Mouse (Mus musculus): Measurements from ENCODE around the gene Vmn1r101. TPM values are rescaled to one million over a fixed set of nuclear protein-coding genes. Genes with fewer than 3 reads are reported as not detected.
"Not testable (repeated sequence)": the region's sequence is repeated elsewhere in the genome, so short reads cannot be mapped to it uniquely, and the experiment has no call there.

The Vmn1r101 gene
- polyA plus RNA-seq (2016; fragmentation: Nextera tagmentation; extraction: Ambion mirVana), result not detected in 2 replicates

DNA sequence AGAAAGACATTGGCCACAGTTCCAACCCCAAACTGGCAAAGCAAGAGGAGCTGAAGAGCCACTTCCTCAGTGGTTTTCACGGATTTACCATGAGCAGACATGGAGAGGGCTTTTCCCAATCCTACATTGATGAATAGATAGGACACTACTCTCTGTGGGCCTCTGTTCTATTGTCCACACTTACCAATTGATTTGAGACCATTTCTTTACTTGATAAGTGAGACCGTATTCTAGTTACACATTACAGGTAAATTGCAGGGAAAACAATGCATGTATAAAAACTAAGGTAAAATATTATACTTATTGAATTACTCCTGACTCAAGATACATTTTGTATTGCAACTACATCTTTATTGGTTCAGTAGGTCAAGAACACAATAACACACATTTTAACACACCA, at the start of gene Vmn1r101:
Vmn1r101 (minus strand) TSS at position 101 of the 400 bp plus-strand sequence.
- not testable (repeated sequence) for H3K27me3 ChIP-seq (replicated peaks); H3K9ac ChIP-seq; ATAC-seq

DNA sequence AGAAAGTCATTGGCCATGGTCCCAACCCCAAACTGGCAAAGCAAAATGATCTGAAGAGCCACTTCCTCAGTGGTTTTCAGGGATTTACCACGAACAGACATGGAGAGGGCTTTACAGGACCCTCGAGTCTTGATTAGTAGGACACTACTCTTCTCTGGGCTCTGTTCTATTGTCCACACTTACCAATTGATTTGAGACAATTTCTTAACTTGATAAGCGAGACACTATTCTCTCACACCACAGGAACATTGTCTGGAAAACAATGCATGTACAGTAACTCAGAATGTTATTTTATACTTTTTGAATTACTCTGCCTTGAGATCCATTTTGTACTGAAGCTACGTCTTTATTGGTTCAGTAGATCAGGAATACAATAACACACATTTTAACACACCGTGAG, 32.4 kb upstream of the Vmn1r101 start, which contains the start of gene Gm10670:
Gm10670 (minus strand) TSS at position 101 of the 400 bp plus-strand sequence.
- not testable (repeated sequence) for H3K4me3 ChIP-seq; H3K9me3 ChIP-seq (replicated peaks); H3K9ac ChIP-seq; H3K27me3 ChIP-seq (replicated peaks); H3K36me3 ChIP-seq; H3K4me1 ChIP-seq; H3K4me2 ChIP-seq; ATAC-seq; H3K27ac ChIP-seq
- WGBS (ENCODE audit: insufficient replicate concordance), result no CpG with 5 or more reads among the region's 5 CpGs

More for the DNA sequence above, at the start of gene Vmn1r101:
- not testable (repeated sequence) for H3K4me2 ChIP-seq; H3K9me3 ChIP-seq (replicated peaks); H3K27ac ChIP-seq; H3K4me3 ChIP-seq; H3K36me3 ChIP-seq; H3K4me1 ChIP-seq
- WGBS (ENCODE audit: insufficient replicate concordance), result no CpG with 5 or more reads among the region's 2 CpGs

DNA sequence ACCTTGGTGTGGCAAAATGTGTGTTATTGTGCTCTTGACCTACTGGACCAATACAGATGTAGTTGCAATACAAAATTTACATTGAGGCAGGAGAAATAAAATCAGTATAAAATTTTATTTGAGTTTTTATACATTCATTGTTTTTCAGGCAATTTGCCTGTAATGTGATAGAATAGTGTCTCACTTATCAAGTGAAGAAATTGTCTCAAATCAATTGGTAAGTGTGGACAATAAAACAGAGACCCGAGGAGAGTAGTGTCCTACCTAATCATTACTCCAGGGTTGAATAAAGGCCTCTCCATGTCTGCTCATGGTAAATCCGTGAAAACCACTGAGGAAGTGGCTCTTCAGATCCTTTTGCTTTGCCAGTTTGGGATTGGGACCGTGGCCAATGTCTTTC, 24.8 kb downstream of the Vmn1r101 start, which contains the start of gene Vmn1r100:
Vmn1r100 (plus strand) TSS at position 301 of the 400 bp plus-strand sequence.
- not testable (repeated sequence) for H3K27ac ChIP-seq; ATAC-seq; H3K9me3 ChIP-seq (replicated peaks); H3K9ac ChIP-seq; H3K4me1 ChIP-seq; H3K4me3 ChIP-seq; H3K4me2 ChIP-seq; H3K27me3 ChIP-seq (replicated peaks); H3K36me3 ChIP-seq
- no CpG with 5 or more reads among the region's 3 CpGs for WGBS (ENCODE audit: insufficient replicate concordance)

Other genes with a start within 250 kb of the Vmn1r101 start
- not detected in 2 replicates for gene Vmn1r95, start 248.9 kb downstream of the Vmn1r101 start, polyA plus RNA-seq (2016; fragmentation: Nextera tagmentation; extraction: Ambion mirVana)
- gene Gm6164, start 237.0 kb downstream of the Vmn1r101 start, polyA plus RNA-seq (2016; fragmentation: Nextera tagmentation; extraction: Ambion mirVana), result not detected in 2 replicates
- gene Gm4498, start 208.8 kb downstream of the Vmn1r101 start, polyA plus RNA-seq (2016; fragmentation: Nextera tagmentation; extraction: Ambion mirVana), result not detected in 2 replicates
- gene Gm5890, start 179.8 kb downstream of the Vmn1r101 start, polyA plus RNA-seq (2016; fragmentation: Nextera tagmentation; extraction: Ambion mirVana), result not detected in 2 replicates
- gene Gm4133, start 108.5 kb downstream of the Vmn1r101 start, polyA plus RNA-seq (2016; fragmentation: Nextera tagmentation; extraction: Ambion mirVana), result not detected in 2 replicates
- gene Gm5728, start 67.2 kb downstream of the Vmn1r101 start, polyA plus RNA-seq (2016; fragmentation: Nextera tagmentation; extraction: Ambion mirVana), result not detected in 2 replicates
- gene Vmn1r100, start 24.7 kb downstream of the Vmn1r101 start, polyA plus RNA-seq (2016; fragmentation: Nextera tagmentation; extraction: Ambion mirVana), result not detected in 2 replicates
- gene Gm10670, start 32.3 kb upstream of the Vmn1r101 start, polyA plus RNA-seq (2016; fragmentation: Nextera tagmentation; extraction: Ambion mirVana), result not detected in 2 replicates
- gene Vmn1r103, start 67.9 kb upstream of the Vmn1r101 start, polyA plus RNA-seq (2016; fragmentation: Nextera tagmentation; extraction: Ambion mirVana), result not detected in 2 replicates
- not detected in 2 replicates for gene Vmn1r104, start 91.2 kb upstream of the Vmn1r101 start, polyA plus RNA-seq (2016; fragmentation: Nextera tagmentation; extraction: Ambion mirVana)
- not detected in 2 replicates for gene Gm5726, start 103.2 kb upstream of the Vmn1r101 start, polyA plus RNA-seq (2016; fragmentation: Nextera tagmentation; extraction: Ambion mirVana)
- gene Gm4141, start 133.6 kb upstream of the Vmn1r101 start, polyA plus RNA-seq (2016; fragmentation: Nextera tagmentation; extraction: Ambion mirVana), result not detected in 2 replicates
- not detected in 2 replicates for gene Gm4513, start 156.4 kb upstream of the Vmn1r101 start, polyA plus RNA-seq (2016; fragmentation: Nextera tagmentation; extraction: Ambion mirVana)
- gene Vmn1r107, start 226.3 kb upstream of the Vmn1r101 start, polyA plus RNA-seq (2016; fragmentation: Nextera tagmentation; extraction: Ambion mirVana), result not detected in 2 replicates